Mouse (Mus musculus) spleen, adult 2 months (tissue): ENCODE results near the gene Rgl2. TPM values are rescaled to one million over a fixed set of nuclear protein-coding genes. Genes with fewer than 3 reads are reported as not detected.
"Not testable (repeated sequence)": the region's sequence is repeated elsewhere in the genome, so short reads cannot be mapped to it uniquely, and the experiment has no call there.

Source experiments
- DNase-seq, 2 experiments: peaks; one replicate each; pipeline versions ENCODE4 v3.0.0 to v3.0.0-alpha.2; 2012 to 2021; ENCODE audit warnings: low spot score in 2 of 2, low read depth in 1 of 2
- H3K27ac ChIP-seq: fragments of 200-500 bp; 2 replicates; pipeline ENCODE4 v1.5.1; 2012; ENCODE audit warnings: low read length, inconsistent platforms; ENCODE audit not compliant: insufficient read depth
- H3K27me3 ChIP-seq: fragments of 200-500 bp; 2 replicates; pipeline ENCODE4 v1.6.1; 2012; ENCODE audit warnings: mild to moderate bottlenecking, moderate library complexity, low read length, inconsistent platforms; ENCODE audit not compliant: control insufficient read depth, insufficient read depth
- H3K36me3 ChIP-seq: fragments of 200-500 bp; 2 replicates; pipeline ENCODE4 v1.6.1; 2012; ENCODE audit warnings: mild to moderate bottlenecking, low read length, inconsistent platforms; ENCODE audit not compliant: control insufficient read depth, insufficient read depth
- H3K4me1 ChIP-seq: fragments of 200-500 bp; 2 replicates; pipeline ENCODE4 v1.6.1; 2011; ENCODE audit warnings: inconsistent platforms; ENCODE audit not compliant: control insufficient read depth, insufficient read depth, insufficient read length
- H3K4me3 ChIP-seq: fragments of 200-500 bp; 2 replicates; pipeline ENCODE4 v1.5.1; 2011; ENCODE audit warnings: mild to moderate bottlenecking, inconsistent platforms; ENCODE audit not compliant: insufficient read depth, insufficient read length; ENCODE audit errors: extremely low read depth
- CTCF ChIP-seq: fragments of 200-500 bp; IDR thresholded peaks from 2 replicates; pipeline ENCODE4 v1.5.1; 2011; ENCODE audit warnings: mild to moderate bottlenecking, inconsistent platforms; ENCODE audit not compliant: insufficient read depth, insufficient read length, insufficient replicate concordance; ENCODE audit errors: extremely low read depth
- POLR2A ChIP-seq: fragments of 200-500 bp; IDR thresholded peaks from 2 replicates; pipeline ENCODE4 v1.6.1; 2011; ENCODE audit warnings: low read depth, low read length, inconsistent platforms
- WGBS: fragments of 180-500 bp; shearing (Covaris S2); methylation state at CpG from one replicate; pipeline ENCODE4 v1.1.7; 2018; 5-methylcytosine and 5-hydroxymethylcytosine counted together
- polyA plus RNA-seq: library from polyadenylated mRNA; depleted of rRNA; stranded (reverse); fragments of >200 nt; gene quantifications from 2 replicates; pipeline ENCODE4 v1.2.3, GENCODE M21; 2012; rRNA removed

Gene Rgl2
- polyA plus RNA-seq: 234 and 301 TPM in 2 replicates

DNA sequence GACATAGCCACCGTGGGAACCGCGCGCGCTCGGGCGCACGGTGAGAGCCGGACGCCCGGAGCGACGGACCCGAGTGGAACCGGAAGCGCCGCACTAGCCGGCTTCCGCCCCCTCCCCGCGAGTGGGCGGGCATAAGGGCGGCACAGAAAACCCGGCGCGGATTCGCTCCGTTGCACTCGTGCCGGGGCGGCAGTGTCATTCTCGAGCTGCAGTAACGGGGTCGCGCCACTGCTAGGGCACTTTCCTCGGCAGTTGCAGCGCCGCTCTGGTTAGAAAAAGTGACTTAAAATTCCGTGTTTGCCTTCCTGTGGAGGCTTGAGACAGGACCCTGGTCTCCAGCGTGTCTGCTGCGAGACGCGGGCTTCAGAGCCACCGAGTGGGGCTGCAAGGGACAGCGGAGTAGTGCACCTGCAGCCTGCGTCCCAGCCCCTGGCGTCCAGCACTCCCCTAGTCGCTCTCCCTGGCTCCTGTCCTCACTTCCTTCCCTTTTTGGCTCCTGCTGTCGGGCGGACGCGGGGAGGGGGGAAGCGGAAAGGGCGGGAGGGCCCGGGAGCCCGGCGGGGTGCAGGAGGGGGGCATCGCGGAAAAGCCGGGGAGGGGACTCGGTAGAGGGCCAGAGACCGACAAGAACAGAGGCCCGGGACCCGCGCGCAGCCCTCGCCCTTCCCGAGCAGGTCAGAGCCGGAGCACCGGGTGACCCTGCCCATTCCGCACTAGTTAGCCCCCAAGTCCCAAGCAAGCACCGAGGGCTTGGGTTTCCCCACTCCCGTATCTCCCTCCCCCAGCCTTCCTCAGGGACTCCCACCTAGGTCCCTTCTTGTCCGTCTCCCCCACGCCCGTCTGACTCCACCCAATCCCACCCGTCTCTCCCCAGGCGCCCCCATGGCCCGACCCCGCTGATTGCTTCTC lies at the start of gene Rgl2:
Gene Rgl2 (plus strand): TSS at position 173 of the 909 bp plus-strand sequence.
- under 1% methylated on average over 60 of the region's 80 CpGs for WGBS
- peak; percentile 11; the same call in 1 of the 2 replicates for TF ChIP-seq CTCF
- peak; percentile 24; the same call in 1 of the 2 replicates for TF ChIP-seq POLR2A
- peak within 1 kb of the TSS; percentile 98 for H3K27ac ChIP-seq
- no peaks in the 10 kb centered on the region for H3K27me3 ChIP-seq
- H3K4me1 ChIP-seq: peaks cover 4% of the 10 kb centered on the region; the same call in 1 of the 2 replicates
- H3K36me3 ChIP-seq: peaks cover 43% of the 10 kb centered on the region
- H3K4me3 ChIP-seq: peak within 1 kb of the TSS; percentile 84
- DNase-seq: peak; percentile 85 to 87

DNA sequence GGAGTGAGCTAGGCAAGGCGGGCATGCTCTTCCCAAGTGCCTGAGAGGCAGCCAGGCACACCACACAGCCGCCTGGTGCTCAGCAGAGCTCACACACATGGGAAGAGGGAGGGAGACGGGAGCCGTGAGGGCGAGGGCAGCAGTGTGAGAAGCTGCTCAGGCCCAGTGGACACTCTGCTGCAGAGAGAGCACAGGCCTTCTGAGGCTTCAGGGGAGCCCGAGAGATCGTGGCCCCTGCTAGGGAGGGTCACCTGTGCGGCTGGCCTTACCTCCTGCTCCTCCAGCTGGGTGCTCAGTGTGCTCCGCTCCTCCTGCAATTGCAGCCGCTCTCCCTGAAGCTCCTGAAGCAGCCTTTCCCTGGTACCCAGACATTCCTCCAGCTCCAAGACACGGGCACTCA lies 45.0 kb upstream of the Rgl2 start:
- not testable (repeated sequence) for H3K27me3 ChIP-seq, DNase-seq, H3K4me1 ChIP-seq, H3K36me3 ChIP-seq, H3K4me3 ChIP-seq, H3K27ac ChIP-seq
- 98% methylated on average over 9 of the region's 11 CpGs for WGBS

DNA sequence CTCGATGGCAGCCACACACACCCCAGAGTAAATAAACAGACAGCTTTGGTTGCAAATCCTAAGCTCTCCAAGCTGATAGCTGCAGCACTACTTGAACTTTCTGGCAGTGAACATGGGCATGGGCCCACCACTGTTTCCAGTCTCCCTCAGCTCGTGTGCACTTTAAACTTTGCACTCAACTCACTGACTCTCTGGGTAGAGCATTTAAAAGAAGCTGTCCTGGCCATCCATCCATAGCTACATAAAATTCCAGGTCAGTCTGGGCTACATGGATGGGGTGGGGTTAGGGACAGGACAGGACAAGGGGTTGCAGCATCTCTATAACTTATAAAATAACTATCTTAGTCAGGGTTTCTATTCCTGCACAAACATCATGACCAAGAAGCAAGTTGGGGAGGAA lies 41.5 kb upstream of the Rgl2 start:
- 81% methylated on average over 2 of the region's 2 CpGs for WGBS
- not testable (repeated sequence) for H3K4me3 ChIP-seq, H3K27me3 ChIP-seq, H3K27ac ChIP-seq, H3K36me3 ChIP-seq, DNase-seq, H3K4me1 ChIP-seq

DNA sequence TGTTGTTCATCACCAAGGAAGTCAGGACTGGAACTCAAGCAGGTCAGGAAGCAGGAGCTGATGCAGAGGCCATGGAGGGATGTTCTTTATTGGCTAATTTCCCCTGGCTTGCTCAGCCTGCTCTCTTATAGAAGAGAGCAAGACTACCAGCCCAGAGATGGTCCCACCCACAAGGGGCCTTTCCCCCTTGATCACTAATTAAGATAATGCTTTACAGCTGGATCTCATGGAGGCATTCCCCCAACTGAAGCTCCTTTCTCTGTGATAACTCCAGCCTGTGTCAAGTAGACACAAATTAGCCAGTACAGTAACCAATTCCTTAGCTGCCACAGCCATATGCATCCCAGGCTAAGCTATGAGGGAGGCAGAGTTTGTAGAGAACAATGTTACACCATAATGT lies 41.1 kb upstream of the Rgl2 start:
- DNase-seq, H3K36me3 ChIP-seq, H3K4me1 ChIP-seq, H3K27me3 ChIP-seq, H3K27ac ChIP-seq, H3K4me3 ChIP-seq: not testable (repeated sequence)

DNA sequence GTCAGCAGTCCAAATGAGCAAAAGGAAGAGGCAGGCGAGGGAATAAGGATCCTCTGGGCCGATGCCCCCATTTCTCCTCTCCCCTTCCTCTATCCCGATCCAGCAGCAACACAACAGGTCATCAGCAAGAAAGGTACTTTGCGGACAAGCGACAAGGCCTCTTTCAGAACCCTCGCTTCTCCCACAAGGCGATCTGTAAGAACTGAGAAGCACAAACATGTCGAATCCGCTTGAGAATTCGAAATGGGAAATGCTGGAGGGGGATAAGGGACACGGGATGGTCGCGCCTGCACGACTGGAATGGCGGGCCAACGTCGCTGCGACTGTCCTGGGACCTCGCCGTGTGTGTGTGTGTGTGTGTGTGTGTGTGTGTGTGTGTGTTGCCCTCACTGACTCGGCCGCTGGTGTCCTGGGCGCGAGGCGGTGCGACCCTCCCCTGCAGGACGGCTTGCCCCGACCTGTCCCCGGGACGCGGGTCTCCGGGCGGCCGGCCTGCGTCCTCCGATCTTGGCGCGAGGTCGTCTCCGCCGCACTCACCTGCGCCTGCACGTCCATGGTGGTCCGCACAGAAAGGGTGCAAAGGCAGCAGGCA lies 39.3 kb upstream of the Rgl2 start:
- not testable (repeated sequence) for DNase-seq

DNA sequence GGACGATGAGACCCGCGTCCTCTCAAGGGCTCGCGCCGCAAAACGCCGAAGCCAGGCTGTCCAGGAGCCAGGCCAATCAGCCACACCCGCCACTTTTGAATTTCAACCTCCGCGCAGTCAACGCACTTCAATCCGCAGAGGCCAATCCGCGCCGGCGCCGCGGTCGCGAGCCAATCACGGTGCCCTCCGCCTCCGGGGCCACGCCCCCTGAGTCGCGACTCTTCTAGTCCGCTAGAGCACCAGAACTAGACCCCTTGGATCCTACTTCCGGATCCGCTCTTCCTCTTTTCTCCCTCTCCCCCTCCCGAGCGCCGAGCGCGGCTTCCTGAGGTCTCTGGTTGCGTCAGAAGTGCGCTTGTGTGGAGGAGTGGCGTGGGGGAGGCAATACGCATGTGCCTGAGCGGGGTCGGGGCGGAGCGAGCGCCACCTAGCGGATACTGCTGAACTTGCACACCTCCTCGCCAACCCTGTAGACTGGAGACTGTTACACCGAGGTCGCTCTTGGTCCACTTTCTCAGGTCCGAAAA lies 38.7 kb upstream of the Rgl2 start, which contains the start of gene Kifc1:
Gene Kifc1 (minus strand): TSS at position 129 of the 527 bp plus-strand sequence.
- WGBS: under 1% methylated on average over 49 of the region's 49 CpGs

More for the DNA sequence above, 39.3 kb upstream of the Rgl2 start:
- H3K4me3 ChIP-seq: peak overlapping the region; percentile 74
- H3K36me3 ChIP-seq, H3K27ac ChIP-seq, H3K27me3 ChIP-seq, H3K4me1 ChIP-seq: not testable (repeated sequence)
- WGBS: 1% methylated on average over 41 of the region's 44 CpGs

DNA sequence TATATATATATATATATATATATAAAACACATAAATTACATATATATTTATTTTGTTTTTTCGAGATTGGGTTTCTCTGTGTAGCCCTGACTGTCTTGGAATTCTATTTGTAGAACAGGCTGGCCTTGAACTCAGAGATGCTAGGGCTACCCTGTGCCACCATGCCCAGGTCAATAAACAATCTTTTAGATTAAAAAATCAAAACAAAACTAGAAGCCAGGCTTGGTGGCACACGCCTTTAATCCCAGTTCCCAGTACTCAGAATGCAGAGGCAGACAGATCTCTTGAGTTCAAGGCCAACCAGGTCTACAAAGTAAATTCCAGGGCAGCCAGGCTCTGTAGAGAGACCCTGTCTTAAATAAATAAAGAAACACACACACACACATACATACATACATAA lies 38.0 kb upstream of the Rgl2 start:
- no peaks in the 10 kb centered on the region for H3K36me3 ChIP-seq
- no peak overlapping the region for H3K27ac ChIP-seq
- H3K4me1 ChIP-seq: no peaks in the 10 kb centered on the region; the same call in 1 of the 2 replicates
- H3K27me3 ChIP-seq: no peaks in the 10 kb centered on the region
- no peak overlapping the region for H3K4me3 ChIP-seq
- no peak for DNase-seq
- WGBS: 74% methylated on average over 2 of the region's 2 CpGs
- no peak for TF ChIP-seq CTCF

More for the DNA sequence above, 38.7 kb upstream of the Rgl2 start, which contains the start of gene Kifc1:
- H3K4me3 ChIP-seq: peak within 1 kb of the TSS; percentile 74
- H3K4me1 ChIP-seq: no peaks in the 10 kb centered on the region; the same call in 1 of the 2 replicates
- DNase-seq: peak; percentile 98 to 99
- no peaks in the 10 kb centered on the region; the same call in 1 of the 2 replicates for H3K36me3 ChIP-seq
- TF ChIP-seq CTCF (peak; percentile 99), POLR2A (no peak)
- H3K27ac ChIP-seq: no peak within 1 kb of the TSS
- H3K27me3 ChIP-seq: no peaks in the 10 kb centered on the region

DNA sequence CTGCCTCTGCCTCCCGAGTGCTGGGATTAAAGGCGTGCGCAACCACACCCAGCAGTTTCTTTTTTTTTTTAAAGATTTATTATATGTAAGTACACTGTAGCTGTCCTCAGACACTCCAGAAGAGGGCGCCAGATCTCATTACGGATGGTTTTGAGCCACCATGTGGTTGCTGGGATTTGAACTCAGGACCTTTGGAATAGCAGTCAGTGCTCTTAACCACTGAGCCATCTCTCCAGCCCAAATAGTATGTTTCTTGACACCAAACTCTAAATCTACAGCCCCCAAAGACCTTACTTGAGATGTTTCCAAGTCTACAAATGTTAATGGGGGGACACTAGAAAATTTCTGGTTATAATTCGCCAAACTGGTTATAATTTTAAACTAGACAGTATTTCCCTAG lies 37.5 kb upstream of the Rgl2 start:
- not testable (repeated sequence) for H3K4me3 ChIP-seq, H3K27ac ChIP-seq, H3K27me3 ChIP-seq, H3K36me3 ChIP-seq, H3K4me1 ChIP-seq, DNase-seq
- 62% methylated on average over 6 of the region's 6 CpGs for WGBS
